Mouse (Mus musculus): ENCODE results near the gene Dgkd. TPM values are rescaled to one million over a fixed set of nuclear protein-coding genes. Genes with fewer than 3 reads are reported as not detected.
A peak's percentile ranks its signal among the peaks of the same experiment; 100 is the strongest.

Gene Dgkd
- polyA plus RNA-seq, 1 experiment from 2014 or later: 35.3 TPM

- 69% methylated on average over 3 of the region's 3 CpGs for WGBS
- Histone ChIP-seq H3K36me3 (ENCODE audit: insufficient read depth, low read length) (no peaks in the 10 kb centered on the region), H3K4me3 (ENCODE audit: low read length) (no peak overlapping the region), H3K4me2 (replicated peaks; ENCODE audit: low read depth, low read length) (no peak overlapping the region), H3K27me3 (ENCODE audit: insufficient read depth, low read length) (no peaks in the 10 kb centered on the region), H3K9ac (replicated peaks; ENCODE audit: low read length) (no peak overlapping the region), H3K27ac (ENCODE audit: low read length) (peak overlapping the region; percentile 91; the same call in 1 of the 2 replicates), H3K9me3 (ENCODE audit: low read length) (no peaks in the 10 kb centered on the region), H3K4me1 (ENCODE audit: insufficient read depth, low read length) (peaks cover 24% of the 10 kb centered on the region)
- no peak for ATAC-seq (ENCODE audit: low FRiP score, low TSS enrichment)
These were observed 25.9 kb downstream of the Dgkd start for GRCm38 (mm10) chr1:87879034-87879433.

- H3K36me3 ChIP-seq (ENCODE audit: insufficient read depth, low read length): peaks cover 6% of the 10 kb centered on the region; the same call in 1 of the 2 replicates
- H3K4me3 ChIP-seq (ENCODE audit: low read length): no peak overlapping the region
- H3K9ac ChIP-seq (replicated peaks; ENCODE audit: low read length): no peak overlapping the region
- ATAC-seq (ENCODE audit: low FRiP score, low TSS enrichment): peak; percentile 92
- no peaks in the 10 kb centered on the region for H3K9me3 ChIP-seq (ENCODE audit: low read length)
- peaks cover 24% of the 10 kb centered on the region for H3K4me1 ChIP-seq (ENCODE audit: insufficient read depth, low read length)
- 36% methylated on average over 3 of the region's 3 CpGs for WGBS
- no peak overlapping the region for H3K4me2 ChIP-seq (replicated peaks; ENCODE audit: low read depth, low read length)
- H3K27ac ChIP-seq (ENCODE audit: low read length): peak overlapping the region; percentile 91
- H3K27me3 ChIP-seq (ENCODE audit: insufficient read depth, low read length): no peaks in the 10 kb centered on the region
These were observed 26.6 kb downstream of the Dgkd start for GRCm38 (mm10) chr1:87879494-87880325.

DNA sequence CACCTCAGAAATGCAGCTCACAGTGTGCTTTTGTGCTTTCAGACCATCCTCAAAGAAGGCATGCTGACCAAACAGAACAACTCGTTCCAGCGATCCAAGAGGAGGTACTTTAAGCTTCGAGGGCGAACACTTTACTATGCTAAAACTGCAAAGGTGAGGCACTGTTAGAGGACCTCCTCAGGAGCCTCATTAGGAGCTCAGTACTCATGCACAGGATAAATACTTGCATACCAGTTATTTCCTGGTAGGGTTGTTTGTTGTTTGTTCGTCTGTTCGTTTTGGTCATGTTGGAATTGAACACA is 27.2 kb downstream of the Dgkd start:
- H3K27ac ChIP-seq (ENCODE audit: low read length): peak overlapping the region; percentile 91
- H3K4me1 ChIP-seq (ENCODE audit: insufficient read depth, low read length): peaks cover 24% of the 10 kb centered on the region
- H3K36me3 ChIP-seq (ENCODE audit: insufficient read depth, low read length): peaks cover 8% of the 10 kb centered on the region; the same call in 1 of the 2 replicates
- H3K27me3 ChIP-seq (ENCODE audit: insufficient read depth, low read length): no peaks in the 10 kb centered on the region
- WGBS: 79% methylated on average over 6 of the region's 6 CpGs
- no peak for ATAC-seq (ENCODE audit: low FRiP score, low TSS enrichment)
- no peak overlapping the region for H3K4me2 ChIP-seq (replicated peaks; ENCODE audit: low read depth, low read length)
- H3K4me3 ChIP-seq (ENCODE audit: low read length): no peak overlapping the region
- H3K9me3 ChIP-seq (ENCODE audit: low read length): no peaks in the 10 kb centered on the region
- H3K9ac ChIP-seq (replicated peaks; ENCODE audit: low read length): no peak overlapping the region

GRCm38 (mm10) chr1:87880856-87881255 is 27.8 kb downstream of the Dgkd start:
- 40% methylated on average over 2 of the region's 2 CpGs for WGBS
- ATAC-seq (ENCODE audit: low FRiP score, low TSS enrichment): peak; percentile 81
- H3K27ac ChIP-seq (ENCODE audit: low read length): peak overlapping the region; percentile 41

GRCm38 (mm10) chr1:87881726-87882125 is 28.6 kb downstream of the Dgkd start:
- H3K27ac ChIP-seq (ENCODE audit: low read length): no peak overlapping the region; the same call in 1 of the 2 replicates
- 71% methylated on average over 4 of the region's 4 CpGs for WGBS

More at GRCm38 (mm10) chr1:87880856-87881255, 27.8 kb downstream of the Dgkd start:
- no peak overlapping the region for H3K9ac ChIP-seq (replicated peaks; ENCODE audit: low read length)
- H3K27me3 ChIP-seq (ENCODE audit: insufficient read depth, low read length): no peaks in the 10 kb centered on the region
- H3K4me3 ChIP-seq (ENCODE audit: low read length): no peak overlapping the region
- no peaks in the 10 kb centered on the region for H3K9me3 ChIP-seq (ENCODE audit: low read length)
- peaks cover 8% of the 10 kb centered on the region; the same call in 1 of the 2 replicates for H3K36me3 ChIP-seq (ENCODE audit: insufficient read depth, low read length)
- peaks cover 24% of the 10 kb centered on the region for H3K4me1 ChIP-seq (ENCODE audit: insufficient read depth, low read length)
- no peak overlapping the region for H3K4me2 ChIP-seq (replicated peaks; ENCODE audit: low read depth, low read length)

GRCm38 (mm10) chr1:87882554-87882953 is 29.5 kb downstream of the Dgkd start:
- no peaks in the 10 kb centered on the region for H3K9me3 ChIP-seq (ENCODE audit: low read length)
- H3K4me1 ChIP-seq (ENCODE audit: insufficient read depth, low read length): peaks cover 19% of the 10 kb centered on the region
- H3K4me3 ChIP-seq (ENCODE audit: low read length): no peak overlapping the region
- H3K9ac ChIP-seq (replicated peaks; ENCODE audit: low read length): no peak overlapping the region
- peaks cover 8% of the 10 kb centered on the region; the same call in 1 of the 2 replicates for H3K36me3 ChIP-seq (ENCODE audit: insufficient read depth, low read length)
- H3K27me3 ChIP-seq (ENCODE audit: insufficient read depth, low read length): no peaks in the 10 kb centered on the region
- no peak overlapping the region for H3K27ac ChIP-seq (ENCODE audit: low read length)
- no peak for ATAC-seq (ENCODE audit: low FRiP score, low TSS enrichment)
- H3K4me2 ChIP-seq (replicated peaks; ENCODE audit: low read depth, low read length): no peak overlapping the region

More at GRCm38 (mm10) chr1:87881726-87882125, 28.6 kb downstream of the Dgkd start:
- H3K27me3 ChIP-seq (ENCODE audit: insufficient read depth, low read length): no peaks in the 10 kb centered on the region
- no peak overlapping the region for H3K4me3 ChIP-seq (ENCODE audit: low read length)
- H3K36me3 ChIP-seq (ENCODE audit: insufficient read depth, low read length): peaks cover 8% of the 10 kb centered on the region; the same call in 1 of the 2 replicates
- H3K9me3 ChIP-seq (ENCODE audit: low read length): no peaks in the 10 kb centered on the region
- ATAC-seq (ENCODE audit: low FRiP score, low TSS enrichment): no peak
- H3K4me2 ChIP-seq (replicated peaks; ENCODE audit: low read depth, low read length): no peak overlapping the region
- H3K9ac ChIP-seq (replicated peaks; ENCODE audit: low read length): no peak overlapping the region
- peaks cover 24% of the 10 kb centered on the region for H3K4me1 ChIP-seq (ENCODE audit: insufficient read depth, low read length)

GRCm38 (mm10) chr1:87890960-87891359 is 37.9 kb downstream of the Dgkd start:
- Histone ChIP-seq H3K9ac (replicated peaks; ENCODE audit: low read length) (no peak overlapping the region), H3K36me3 (ENCODE audit: insufficient read depth, low read length) (no peaks in the 10 kb centered on the region), H3K4me2 (replicated peaks; ENCODE audit: low read depth, low read length) (no peak overlapping the region), H3K9me3 (ENCODE audit: low read length) (no peaks in the 10 kb centered on the region), H3K27me3 (ENCODE audit: insufficient read depth, low read length) (no peaks in the 10 kb centered on the region), H3K4me3 (ENCODE audit: low read length) (no peak overlapping the region), H3K27ac (ENCODE audit: low read length) (no peak overlapping the region), H3K4me1 (ENCODE audit: insufficient read depth, low read length) (no peaks in the 10 kb centered on the region)
- no peak for ATAC-seq (ENCODE audit: low FRiP score, low TSS enrichment)
- 45% methylated on average over 1 of the region's 1 CpGs for WGBS

GRCm38 (mm10) chr1:87891634-87892033 is 38.5 kb downstream of the Dgkd start:
- WGBS: 87% methylated on average over 4 of the region's 4 CpGs
- Histone ChIP-seq H3K4me1 (ENCODE audit: insufficient read depth, low read length) (no peaks in the 10 kb centered on the region), H3K4me2 (replicated peaks; ENCODE audit: low read depth, low read length) (no peak overlapping the region), H3K9me3 (ENCODE audit: low read length) (no peaks in the 10 kb centered on the region), H3K4me3 (ENCODE audit: low read length) (no peak overlapping the region), H3K9ac (replicated peaks; ENCODE audit: low read length) (no peak overlapping the region), H3K27ac (ENCODE audit: low read length) (no peak overlapping the region), H3K27me3 (ENCODE audit: insufficient read depth, low read length) (no peaks in the 10 kb centered on the region), H3K36me3 (ENCODE audit: insufficient read depth, low read length) (no peaks in the 10 kb centered on the region)
- ATAC-seq (ENCODE audit: low FRiP score, low TSS enrichment): no peak

GRCm38 (mm10) chr1:87892499-87892898 is 39.4 kb downstream of the Dgkd start:
- Histone ChIP-seq H3K27ac (ENCODE audit: low read length) (no peak overlapping the region), H3K36me3 (ENCODE audit: insufficient read depth, low read length) (no peaks in the 10 kb centered on the region), H3K9ac (replicated peaks; ENCODE audit: low read length) (no peak overlapping the region), H3K9me3 (ENCODE audit: low read length) (no peaks in the 10 kb centered on the region), H3K4me1 (ENCODE audit: insufficient read depth, low read length) (no peaks in the 10 kb centered on the region), H3K4me3 (ENCODE audit: low read length) (no peak overlapping the region), H3K27me3 (ENCODE audit: insufficient read depth, low read length) (no peaks in the 10 kb centered on the region), H3K4me2 (replicated peaks; ENCODE audit: low read depth, low read length) (no peak overlapping the region)
- no peak for ATAC-seq (ENCODE audit: low FRiP score, low TSS enrichment)
- 87% methylated on average over 2 of the region's 2 CpGs for WGBS

DNA sequence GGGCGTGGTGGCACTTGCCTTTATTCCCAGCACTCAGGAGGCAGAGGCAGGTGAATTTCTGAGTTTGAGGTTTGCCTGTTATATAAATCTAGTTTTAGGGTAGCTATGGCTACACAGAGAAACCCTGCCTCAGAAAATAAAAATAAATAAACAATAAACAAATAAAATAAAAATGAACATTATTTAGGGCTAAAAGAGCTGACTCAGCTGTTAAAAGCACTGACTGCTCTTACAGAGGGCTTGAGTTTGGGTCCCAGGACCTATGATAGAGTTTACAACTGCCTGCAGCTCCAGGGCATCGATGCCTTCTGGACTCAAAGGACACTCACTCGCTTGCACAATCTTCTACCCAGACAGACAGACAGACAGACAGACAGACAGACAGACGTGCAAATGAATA is 40.3 kb downstream of the Dgkd start:
- 87% methylated on average over 4 of the region's 4 CpGs for WGBS
- no peak overlapping the region for H3K4me3 ChIP-seq (ENCODE audit: low read length)
- H3K27ac ChIP-seq (ENCODE audit: low read length): no peak overlapping the region
- H3K36me3 ChIP-seq (ENCODE audit: insufficient read depth, low read length): no peaks in the 10 kb centered on the region
- no peak overlapping the region for H3K4me2 ChIP-seq (replicated peaks; ENCODE audit: low read depth, low read length)
- no peaks in the 10 kb centered on the region for H3K4me1 ChIP-seq (ENCODE audit: insufficient read depth, low read length)
- no peaks in the 10 kb centered on the region for H3K27me3 ChIP-seq (ENCODE audit: insufficient read depth, low read length)
- no peaks in the 10 kb centered on the region for H3K9me3 ChIP-seq (ENCODE audit: low read length)
- ATAC-seq (ENCODE audit: low FRiP score, low TSS enrichment): no peak
- H3K9ac ChIP-seq (replicated peaks; ENCODE audit: low read length): no peak overlapping the region

All from kidney, embryonic 16.5 days (tissue).